Mouse (Mus musculus) midbrain, postnatal 0 days (tissue): ENCODE measurements at regions not wholly inside any gene's neighbourhood (a gene's known extent, or its start where the extent isn't known, plus 50 kb on each side); places are given as distances from the start of the nearest gene placed in this dataset.

Source experiments
- ATAC-seq: fragments of 200-750 bp; cut with Nextera tagmentation; 2 replicates; pipeline ENCODE4 v1.8.0; 2017; ENCODE audit warnings: moderate number of reproducible peaks, mild to moderate bottlenecking, moderate TSS enrichment, moderate library complexity; ENCODE audit not compliant: low FRiP score
- DNase-seq: peaks from one replicate; pipeline ENCODE4 v3.0.0-alpha.2; 2015; ENCODE audit warnings: low spot score
- H3K27ac ChIP-seq: fragments of 300-500 bp; sonication (generic); 2 replicates; pipeline ENCODE4 v1.5.1; 2014; ENCODE audit warnings: low read depth, mild to moderate bottlenecking, low read length, mixed read lengths
- H3K27me3 ChIP-seq: fragments of 300-500 bp; sonication (generic); 2 replicates; pipeline ENCODE4 v1.6.1; 2014; ENCODE audit warnings: low read length, control low read depth, mixed read lengths; ENCODE audit not compliant: insufficient read depth
- H3K36me3 ChIP-seq: fragments of 300-500 bp; sonication (generic); 2 replicates; pipeline ENCODE4 v1.6.1; 2014; ENCODE audit warnings: low read length, control low read depth, mixed read lengths; ENCODE audit not compliant: insufficient read depth
- H3K4me1 ChIP-seq: fragments of 300-500 bp; sonication (generic); 2 replicates; pipeline ENCODE4 v1.6.1; 2014; ENCODE audit warnings: mild to moderate bottlenecking, control low read depth, antibody characterized with exemption, low read length, mixed read lengths; ENCODE audit not compliant: insufficient read depth
- H3K4me2 ChIP-seq: fragments of 300-500 bp; sonication (generic); 2 replicates; pipeline ENCODE4 v1.6.1; 2014; ENCODE audit warnings: low read depth, mild to moderate bottlenecking, low read length, mixed read lengths; ENCODE audit not compliant: poor library complexity, severe bottlenecking
- H3K4me3 ChIP-seq: fragments of 300-500 bp; sonication (generic); 2 replicates; pipeline ENCODE4 v1.5.1; 2014; ENCODE audit warnings: low read depth, mild to moderate bottlenecking, low read length, moderate library complexity
- H3K9ac ChIP-seq: fragments of 300-500 bp; sonication (generic); replicated peaks from 2 replicates; pipeline ENCODE4 v1.6.1; 2014; ENCODE audit warnings: mild to moderate bottlenecking, low read length, moderate library complexity, mixed read lengths; ENCODE audit not compliant: poor library complexity, severe bottlenecking
- H3K9me3 ChIP-seq: fragments of 300-500 bp; sonication (generic); 2 replicates; pipeline ENCODE4 v1.6.1; 2016; ENCODE audit warnings: low read length, control low read depth
- CTCF ChIP-seq: IDR thresholded peaks from 2 replicates; pipeline ENCODE4 v1.5.1; 2016; ENCODE audit warnings: antibody characterized with exemption, mild to moderate bottlenecking
- WGBS: fragments of 180-500 bp; shearing (Covaris S2); extraction: QIAGEN DNeasy Blood & Tissue Kit; methylation state at CpG from one replicate; pipeline ENCODE4 v1.1.7; 2014; 5-methylcytosine and 5-hydroxymethylcytosine counted together

DNA sequence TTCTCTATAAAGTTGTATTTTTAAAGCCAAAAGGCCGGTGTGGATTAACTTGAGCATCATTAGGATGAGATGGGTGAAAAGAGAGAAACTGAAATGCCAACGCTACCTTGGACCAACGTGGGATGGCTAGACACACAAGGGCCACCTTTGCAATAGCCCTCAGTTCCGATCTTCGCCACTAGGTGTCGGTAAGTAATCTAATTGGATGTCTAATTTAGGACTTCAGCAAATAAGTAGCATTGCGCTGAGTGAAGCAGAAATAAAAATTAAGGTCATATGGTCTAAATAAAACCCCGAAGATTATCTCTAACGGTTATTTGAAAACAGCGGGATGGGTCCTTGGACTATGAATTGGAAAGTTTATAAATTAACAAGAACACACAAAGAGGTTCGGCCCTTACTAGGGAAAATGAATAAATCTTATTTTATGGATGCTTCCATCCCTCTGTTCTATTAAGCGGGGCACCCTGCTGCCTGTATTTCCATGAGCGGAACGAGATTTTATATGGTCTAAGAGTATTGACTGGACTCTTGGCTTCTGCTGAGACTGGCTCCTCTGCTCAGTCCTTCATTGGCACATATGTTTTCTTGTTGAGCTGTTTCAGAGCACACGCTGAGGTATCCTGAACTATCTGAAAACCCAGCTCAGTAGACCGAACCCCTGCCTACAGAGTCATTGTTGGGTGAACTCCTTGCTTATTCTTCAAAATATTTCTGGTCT, 152.0 kb downstream of the Ifng start:
- Histone ChIP-seq H3K9me3 (no peaks in the 10 kb centered on the region), H3K4me1 (no peaks in the 10 kb centered on the region), H3K27me3 (no peaks in the 10 kb centered on the region), H3K9ac (no peak overlapping the region), H3K4me2 (no peak overlapping the region), H3K4me3 (no peak overlapping the region), H3K36me3 (no peaks in the 10 kb centered on the region), H3K27ac (no peak overlapping the region)
- DNase-seq: peak; percentile 84
- 30% methylated on average over 16 of the region's 16 CpGs for WGBS
- ATAC-seq: no peak
- peak; percentile 95 for TF ChIP-seq CTCF

DNA sequence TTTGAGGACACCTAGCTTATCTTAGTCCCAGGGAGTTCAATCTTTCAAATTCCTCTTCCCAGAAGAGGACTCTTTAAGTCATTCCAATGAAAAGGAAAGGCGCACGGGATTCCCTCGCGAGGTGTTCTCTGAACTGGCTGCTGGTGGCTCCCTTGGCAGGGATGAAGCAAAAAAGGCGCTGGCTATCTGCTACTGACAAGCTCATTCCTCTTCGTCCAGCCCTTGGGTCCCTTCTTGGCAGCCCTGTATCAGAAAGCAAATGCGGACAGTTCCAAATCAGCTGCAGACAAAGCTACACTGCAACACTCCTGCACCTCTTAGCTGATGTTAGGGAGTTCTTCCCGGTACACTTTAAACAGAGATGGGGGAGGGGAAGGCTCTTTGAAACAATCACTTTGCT, 155.4 kb downstream of the Ifng start:
- Histone ChIP-seq H3K9ac (no peak overlapping the region), H3K9me3 (no peaks in the 10 kb centered on the region), H3K27ac (no peak overlapping the region), H3K4me3 (no peak overlapping the region), H3K4me2 (no peak overlapping the region), H3K36me3 (no peaks in the 10 kb centered on the region), H3K27me3 (no peaks in the 10 kb centered on the region), H3K4me1 (no peaks in the 10 kb centered on the region)
- 64% methylated on average over 8 of the region's 8 CpGs for WGBS
- TF ChIP-seq CTCF: no peak
- DNase-seq (peak; percentile 11), ATAC-seq (no peak)

DNA sequence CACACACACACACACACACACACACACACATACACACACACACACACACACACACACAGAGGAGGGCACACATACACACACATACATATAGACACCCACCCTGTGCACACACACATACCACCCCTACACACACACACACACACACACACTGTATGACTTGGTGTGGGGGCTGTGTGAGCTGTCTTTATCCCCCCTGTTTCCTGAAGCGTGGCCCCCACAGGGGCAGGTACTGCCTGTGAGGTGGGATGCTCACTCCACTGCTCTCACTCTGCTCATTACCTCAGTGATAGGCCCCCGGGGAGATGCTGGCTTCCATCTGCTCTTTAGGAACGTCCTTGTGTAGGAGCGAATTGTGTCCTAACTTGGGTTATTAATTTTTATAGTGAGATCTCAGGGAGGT, 157.7 kb downstream of the Ifng start:
- Histone ChIP-seq H3K4me3 (no peak overlapping the region), H3K4me1 (no peaks in the 10 kb centered on the region), H3K9me3 (no peaks in the 10 kb centered on the region), H3K27ac (no peak overlapping the region), H3K27me3 (no peaks in the 10 kb centered on the region), H3K9ac (no peak overlapping the region), H3K4me2 (no peak overlapping the region), H3K36me3 (no peaks in the 10 kb centered on the region)
- 78% methylated on average over 4 of the region's 4 CpGs for WGBS
- DNase-seq (no peak), ATAC-seq (no peak)
- no peak for TF ChIP-seq CTCF

DNA sequence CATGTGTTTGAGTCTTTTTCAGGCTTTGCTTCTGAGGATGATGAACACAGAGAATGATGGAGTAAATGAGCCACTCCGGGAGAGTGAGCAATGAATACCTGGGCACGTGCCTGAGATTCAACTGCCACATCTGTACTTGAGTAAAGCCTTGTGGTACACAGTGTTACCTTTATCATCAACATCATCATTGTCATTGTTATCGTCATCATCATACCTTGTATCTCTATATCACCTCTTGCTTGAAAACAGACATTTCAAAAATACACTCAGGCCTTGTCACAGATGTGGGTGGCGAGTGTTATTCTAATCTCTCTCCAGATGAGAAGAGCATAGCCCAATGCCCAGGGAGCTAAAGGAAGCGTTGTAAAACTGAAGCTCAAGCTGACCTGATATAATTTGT, 158.4 kb downstream of the Ifng start:
- Histone ChIP-seq H3K4me3 (no peak overlapping the region), H3K4me2 (no peak overlapping the region), H3K4me1 (no peaks in the 10 kb centered on the region), H3K27ac (no peak overlapping the region), H3K36me3 (no peaks in the 10 kb centered on the region), H3K9ac (no peak overlapping the region), H3K27me3 (no peaks in the 10 kb centered on the region), H3K9me3 (no peaks in the 10 kb centered on the region)
- no peak for TF ChIP-seq CTCF
- DNase-seq: no peak
- no peak for ATAC-seq
- WGBS: 92% methylated on average over 5 of the region's 5 CpGs

DNA sequence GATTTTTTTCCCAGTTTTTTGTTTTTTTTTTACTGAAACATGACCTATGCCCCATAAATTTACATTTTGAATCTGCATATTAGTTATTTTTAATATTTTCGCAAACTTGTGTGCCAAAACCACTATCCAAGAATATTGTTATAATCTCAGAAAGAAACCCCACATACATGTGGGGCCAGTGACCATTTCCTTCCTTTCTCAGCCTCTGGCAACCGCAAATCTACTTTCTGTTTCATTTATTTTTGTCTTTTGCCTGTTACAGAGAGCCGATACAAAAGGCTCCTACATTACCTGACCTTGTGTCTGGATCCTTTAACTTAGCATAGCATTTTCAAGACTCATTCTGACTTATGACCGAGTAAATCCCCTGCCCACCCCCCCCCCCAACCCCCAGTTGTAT, 158.8 kb downstream of the Ifng start:
- Histone ChIP-seq H3K4me2 (no peak overlapping the region), H3K4me3 (no peak overlapping the region), H3K27ac (no peak overlapping the region), H3K9ac (no peak overlapping the region), H3K27me3 (no peaks in the 10 kb centered on the region), H3K4me1 (no peaks in the 10 kb centered on the region), H3K9me3 (no peaks in the 10 kb centered on the region), H3K36me3 (no peaks in the 10 kb centered on the region)
- 83% methylated on average over 4 of the region's 4 CpGs for WGBS
- DNase-seq (no peak), ATAC-seq (no peak)
- no peak for TF ChIP-seq CTCF

DNA sequence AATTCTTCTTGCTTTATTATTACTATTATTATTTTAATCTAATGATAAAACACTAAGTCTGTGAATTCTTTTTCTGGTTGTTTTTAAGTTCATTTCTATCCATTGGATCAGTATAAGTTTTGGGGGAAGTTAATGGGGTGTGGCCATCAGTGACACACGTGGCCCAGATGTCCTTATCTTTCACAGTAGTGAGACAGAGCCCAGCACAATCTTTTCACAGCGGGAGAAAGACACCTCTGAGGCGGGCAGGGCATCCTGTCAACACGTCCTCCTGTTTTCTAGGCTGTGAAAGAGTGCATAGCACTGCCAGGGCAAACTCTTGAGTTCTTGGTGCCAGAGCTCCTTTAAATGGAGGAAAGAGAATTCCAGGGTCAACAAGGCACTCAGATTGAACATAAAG, 162.1 kb downstream of the Ifng start:
- H3K27me3 ChIP-seq: no peaks in the 10 kb centered on the region
- 76% methylated on average over 4 of the region's 4 CpGs for whole genome bisulfite sequencing
- H3K27ac ChIP-seq: no peak overlapping the region
- H3K36me3 ChIP-seq: no peaks in the 10 kb centered on the region
- H3K4me2 ChIP-seq: no peak overlapping the region
- H3K9me3 ChIP-seq: no peaks in the 10 kb centered on the region
- no peak for DNase-seq
- TF ChIP-seq CTCF: no peak
- no peaks in the 10 kb centered on the region for H3K4me1 ChIP-seq
- H3K9ac ChIP-seq: no peak overlapping the region
- H3K4me3 ChIP-seq: no peak overlapping the region
- ATAC-seq: no peak
